In the genomic region with DNA sequence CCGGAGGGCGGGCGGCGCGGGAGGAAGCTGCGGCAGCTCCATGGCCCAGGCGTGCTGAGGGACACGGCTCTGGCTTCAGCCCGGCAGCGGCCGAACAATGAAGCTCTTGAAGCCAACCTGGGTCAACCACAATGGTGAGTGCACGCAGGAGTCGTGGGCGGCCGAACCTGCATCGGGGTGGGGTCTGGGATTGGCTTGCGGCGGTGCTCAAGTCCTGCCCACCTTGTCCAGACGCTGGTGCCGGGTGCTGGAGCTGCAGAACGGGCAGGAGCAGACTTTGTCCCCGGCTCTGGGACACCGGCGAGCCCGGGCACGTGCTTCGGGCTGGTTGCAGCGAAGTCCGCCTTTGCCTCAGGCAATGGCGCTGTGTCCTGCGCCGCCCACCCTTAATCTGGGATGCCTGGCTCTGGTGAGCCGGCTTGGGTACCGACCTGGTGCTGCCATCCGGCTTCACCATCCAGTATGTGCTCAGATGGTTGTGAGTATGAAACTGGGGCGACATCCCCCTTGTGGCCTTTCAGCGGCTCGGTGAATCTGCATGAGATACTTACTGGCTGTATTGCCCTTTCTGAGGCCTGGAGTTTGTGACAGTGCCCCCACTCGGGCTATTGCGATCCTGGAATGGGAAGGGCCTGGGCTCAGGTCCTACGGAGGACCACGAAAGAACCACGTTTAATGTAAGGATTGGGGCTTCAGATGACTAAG, we compare ENCODE assay signal across 8 mouse cellular contexts. TPM values are rescaled to one million over a fixed set of nuclear protein-coding genes. Genes with fewer than 3 reads are reported as not detected.
DNase-seq lines count a peak whose midpoint lies in the region; ATAC-seq and TF ChIP-seq lines count a peak whose summit lies in the region.

No protein-coding gene starts in this region.

- peaks cover 17% of the 10 kb centered on the region for H3K4me1 ChIP-seq in hindbrain, embryonic 16.5 days (ENCODE audit: control insufficient read depth, insufficient read depth, low read depth, low read length)

- peak overlapping the region; percentile 95 for H3K9ac ChIP-seq in hindbrain, embryonic 16.5 days (ENCODE audit: low read depth, low read length)

- H3K27me3 ChIP-seq in hindbrain, embryonic 16.5 days (replicated peaks; ENCODE audit: control insufficient read depth, insufficient read depth, low read length): no peaks in the 10 kb centered on the region

- intact Hi-C loops in left cerebral cortex, adult 2 months (cut with DNase I): no loop called here

- peak overlapping the region; percentile 78 for H3K4me2 ChIP-seq in hindbrain, embryonic 16.5 days (ENCODE audit: low read length)

- H3K36me3 ChIP-seq in hindbrain, embryonic 16.5 days (ENCODE audit: control insufficient read depth, insufficient read depth, low read length): peaks cover 9% of the 10 kb centered on the region
- H3K36me3 ChIP-seq in macrophage (ENCODE audit: inconsistent target): peaks cover 13% of the 10 kb centered on the region

- DNase-seq in T-cell, adult 2 months (ENCODE audit: low spot score): peak; percentile 75
- DNase-seq in cerebellum, postnatal 14 days: peak; percentile 65 to 70
- DNase-seq in frontal cortex, postnatal 14 days (ENCODE audit: low spot score in 2 of 2): peak; percentile 47 to 54
- peak; percentile 49 to 50 for DNase-seq in left cerebral cortex, adult 2 months (ENCODE audit: extremely low spot score in 1 of 2, low spot score in 2 of 2)
- peak; percentile 46 for DNase-seq in right cerebral cortex, adult 18-20 months
- peak; percentile 41 to 61 for DNase-seq in urinary bladder, postnatal 4 days (ENCODE audit: low spot score in 2 of 2)

- H3K9me3 ChIP-seq in hindbrain, embryonic 16.5 days (ENCODE audit: control insufficient read depth, low read length): no peaks in the 10 kb centered on the region

- peak overlapping the region; percentile 97 for H3K27ac ChIP-seq in hindbrain, embryonic 16.5 days (ENCODE audit: low read depth, low read length)
- H3K27ac ChIP-seq in left cerebral cortex, adult 2 months: peak overlapping the region; percentile 86
- peak overlapping the region; percentile 46 for H3K27ac ChIP-seq in macrophage

- under 1% methylated on average over 43 of the region's 43 CpGs for WGBS in hindbrain, embryonic 16.5 days
- under 1% methylated on average over 35 of the region's 43 CpGs for WGBS in macrophage (ENCODE audit: missing documents)

- peak overlapping the region; percentile 98 for H3K4me3 ChIP-seq in hindbrain, embryonic 16.5 days (ENCODE audit: low read length)
- H3K4me3 ChIP-seq in left cerebral cortex, adult 2 months: peak overlapping the region; percentile 68
- H3K4me3 ChIP-seq in macrophage (ENCODE audit: inconsistent target): peak overlapping the region; percentile 63

- peak; percentile 53 for ATAC-seq in hindbrain, embryonic 16.5 days

- peak; percentile 35 for TF ChIP-seq CTCF in left cerebral cortex, adult 2 months (IDR thresholded peaks at IDR 0.05)

- H3K79me2 ChIP-seq in macrophage (ENCODE audit: inconsistent target): peaks cover 55% of the 10 kb centered on the region

RNA-seq across cellular contexts. Expression of a gene that starts 0.7 kb away (rescaled TPM):
- polyA plus RNA-seq in hindbrain, embryonic 16.5 days (2015; fragmentation: Nextera tagmentation; extraction: Ambion mirVana): 13.4 and 13.5 TPM in 2 replicates
- 10 to 100 TPM; 82.1 to 93.6 TPM for total RNA-seq in left cerebral cortex, adult 2 months (2021)
- 10 to 100 TPM; 13.4 to 91.4 (median 59.3) TPM for total RNA-seq in macrophage (2018; cell fraction: chromatin; rRNA removed)
- total RNA-seq in macrophage (2018; cell fraction: cytosol; rRNA removed): 10 to 100 TPM; 10.4 to 24.6 (median 18.9) TPM
- total RNA-seq in macrophage (2018; cell fraction: nucleus; rRNA removed): 10 to 100 TPM; 12.1 to 57.8 (median 30.2) TPM
- 20.1 to 22.6 TPM (median 22.2 TPM) in 3 replicates for polyA plus RNA-seq in macrophage (2018)

RNA-seq across cellular contexts. Expression of a gene that starts 0.9 kb away (rescaled TPM):
- polyA plus RNA-seq in hindbrain, embryonic 16.5 days (2015; fragmentation: Nextera tagmentation; extraction: Ambion mirVana): 75.2 and 79.1 TPM in 2 replicates
- total RNA-seq in left cerebral cortex, adult 2 months (2021): 10 to 100 TPM; 34.0 to 34.4 TPM
- total RNA-seq in macrophage (2018; cell fraction: chromatin; rRNA removed): 10 to 100 TPM in 7 of 26 experiments, 1 to 10 TPM in 17, not detected in 2; 1.4 to 16.1 (median 6.8) TPM
- total RNA-seq in macrophage (2018; cell fraction: cytosol; rRNA removed): 10 to 100 TPM; 25.6 to 57.6 (median 40.2) TPM
- 10 to 100 TPM in 17 of 26 experiments, 1 to 10 TPM in 9; 2.0 to 28.4 (median 13.6) TPM for total RNA-seq in macrophage (2018; cell fraction: nucleus; rRNA removed)
- 33.0 to 56.2 TPM (median 43.5 TPM) in 3 replicates for polyA plus RNA-seq in macrophage (2018)

RNA-seq across cellular contexts. Expression of a gene that starts 41.2 kb away (rescaled TPM):
- polyA plus RNA-seq in hindbrain, embryonic 16.5 days (2015; fragmentation: Nextera tagmentation; extraction: Ambion mirVana): not detected in 2 replicates
- 10 to 100 TPM; 11.4 to 18.9 TPM for total RNA-seq in left cerebral cortex, adult 2 months (2021)
- 1 to 10 TPM in 6 of 26 experiments, under 1 TPM in 3, not detected in 17; 0.26 to 9.2 (median 1.4) TPM for total RNA-seq in macrophage (2018; cell fraction: chromatin; rRNA removed)
- total RNA-seq in macrophage (2018; cell fraction: cytosol; rRNA removed): 1 to 10 TPM in 1 of 26 experiments, under 1 TPM in 2, not detected in 23; 0.08 to 1.4 (median 0.28) TPM
- 1 to 10 TPM in 3 of 26 experiments, under 1 TPM in 1, not detected in 22; 0.18 to 4.1 (median 2.6) TPM for total RNA-seq in macrophage (2018; cell fraction: nucleus; rRNA removed)
- polyA plus RNA-seq in macrophage (2018): not detected in 3 replicates

RNA-seq across cellular contexts. Expression of a gene that starts 41.2 kb away (rescaled TPM):
- polyA plus RNA-seq in hindbrain, embryonic 16.5 days (2015; fragmentation: Nextera tagmentation; extraction: Ambion mirVana): 46.0 and 49.1 TPM in 2 replicates
- total RNA-seq in left cerebral cortex, adult 2 months (2021): 10 to 100 TPM; 24.7 to 28.3 TPM
- total RNA-seq in macrophage (2018; cell fraction: chromatin; rRNA removed): 10 to 100 TPM in 2 of 26 experiments, 1 to 10 TPM in 22, under 1 TPM in 1, not detected in 1; 0.77 to 13.2 (median 5.4) TPM
- total RNA-seq in macrophage (2018; cell fraction: cytosol; rRNA removed): 1 to 10 TPM; 1.7 to 5.4 (median 4.3) TPM
- 10 to 100 TPM in 8 of 26 experiments, 1 to 10 TPM in 18; 1.4 to 13.7 (median 7.6) TPM for total RNA-seq in macrophage (2018; cell fraction: nucleus; rRNA removed)
- 4.3 to 5.8 TPM (median 5.6 TPM) in 3 replicates for polyA plus RNA-seq in macrophage (2018)

Comparison
In these comparisons a context has a peak if more than half of its experiments do, and no peak if none do; other contexts are left out.
1. Peak in every context shown above with its lines: DNase-seq, ATAC-seq, H3K4me3 ChIP-seq and H3K27ac ChIP-seq.
2. H3K27ac ChIP-seq: peak in every context shown above with its lines; median percentile 97 in hindbrain, embryonic 16.5 days; 86 in left cerebral cortex, adult 2 months; 46 in macrophage.